Mouse (Mus musculus): ENCODE measurements around the gene Tcf7l1.
"Not testable (repeated sequence)": the region's sequence is repeated elsewhere in the genome, so short reads cannot be mapped to it uniquely, and the experiment has no call there.

The Tcf7l1 gene

DNA sequence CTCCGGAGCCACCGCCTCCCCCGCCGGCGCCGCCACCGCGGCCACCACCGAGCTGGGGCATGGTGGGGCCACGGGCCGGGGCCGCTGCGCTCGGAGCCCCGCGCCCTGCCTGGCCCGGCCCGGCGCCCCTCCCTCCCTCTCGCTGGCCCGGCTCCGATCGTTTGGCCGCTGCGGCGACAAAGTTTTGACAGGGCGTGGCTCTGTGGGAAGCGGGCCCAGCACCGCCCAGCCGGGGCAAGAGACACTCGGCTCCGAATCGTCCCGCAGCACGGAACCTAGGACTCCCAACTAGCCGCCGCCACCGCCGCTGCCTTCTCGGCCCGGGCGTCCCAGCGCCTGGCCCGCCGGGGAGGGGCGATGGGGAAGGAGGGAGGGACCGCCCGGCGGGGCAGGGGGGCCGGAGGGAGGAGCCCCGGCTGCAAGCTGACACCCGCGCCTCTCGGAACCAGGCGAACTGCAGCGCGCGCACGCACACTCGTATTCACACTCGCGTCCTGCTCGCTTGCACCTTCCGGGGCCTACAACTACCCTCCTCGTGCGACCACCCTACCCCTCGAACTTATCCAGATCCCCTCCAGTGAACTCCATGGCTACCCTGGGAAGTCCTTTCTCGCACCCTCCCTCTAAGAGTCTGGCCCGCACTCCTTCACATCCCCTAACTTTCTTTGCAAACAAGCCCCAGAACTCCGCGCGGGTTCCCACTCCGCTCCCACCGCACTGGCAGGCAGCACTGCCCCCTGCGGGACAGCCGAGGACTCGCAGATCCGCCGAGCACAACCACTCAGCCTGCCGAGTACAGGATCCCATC is at the start of gene Tcf7l1:
Tcf7l1 (minus strand) TSS at position 363 of the 808 bp plus-strand sequence.
- DNase-seq: peak; percentile 95

DNA sequence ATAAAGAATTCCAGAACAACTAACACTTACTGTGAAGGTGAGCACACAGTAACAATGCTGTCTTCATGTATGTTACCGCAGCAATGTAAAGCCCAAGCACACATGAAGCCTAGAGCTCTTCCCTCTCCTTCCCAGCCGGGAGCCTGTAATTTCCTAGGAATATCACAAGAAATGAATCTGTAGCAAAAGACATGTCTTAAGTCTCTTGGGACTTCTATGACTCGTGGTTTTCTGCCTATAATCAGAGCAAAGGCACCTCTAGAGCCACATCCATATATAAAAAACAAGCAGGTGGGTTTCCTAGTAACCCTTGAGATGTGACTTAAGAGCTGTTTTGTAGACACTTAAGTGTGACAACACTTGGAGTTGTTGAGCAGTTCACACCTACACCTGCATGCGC is 48.7 kb upstream of the Tcf7l1 start:
- no peak for DNase-seq

GRCm38 (mm10) chr6:72834518-72834917 is 45.5 kb upstream of the Tcf7l1 start:
- no peak for DNase-seq

GRCm38 (mm10) chr6:72831858-72832257 is 42.8 kb upstream of the Tcf7l1 start:
- DNase-seq: no peak

DNA sequence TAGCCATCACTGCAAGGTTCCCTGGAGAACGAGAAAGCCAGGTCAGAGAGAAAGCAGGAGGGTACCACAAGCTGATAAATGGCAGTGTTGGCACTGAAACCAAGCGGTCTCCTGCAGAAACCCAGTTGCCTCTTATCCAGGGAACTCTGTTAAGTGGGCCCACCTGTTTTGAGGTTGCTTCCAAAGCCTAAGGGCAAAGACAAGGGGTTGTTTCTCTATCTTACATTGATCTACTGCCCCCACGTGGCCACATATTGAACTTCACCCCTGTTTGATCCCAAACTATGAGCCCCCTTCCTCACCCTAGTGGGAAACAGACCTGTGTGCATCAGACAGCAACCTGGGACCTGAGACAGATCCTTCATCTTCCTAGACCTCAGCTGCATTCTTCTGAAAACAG is 42.2 kb upstream of the Tcf7l1 start:
- DNase-seq: peak; percentile 85

- DNase-seq: no peak
Measured at GRCm38 (mm10) chr6:72828857-72829256, 39.8 kb upstream of the Tcf7l1 start.

DNA sequence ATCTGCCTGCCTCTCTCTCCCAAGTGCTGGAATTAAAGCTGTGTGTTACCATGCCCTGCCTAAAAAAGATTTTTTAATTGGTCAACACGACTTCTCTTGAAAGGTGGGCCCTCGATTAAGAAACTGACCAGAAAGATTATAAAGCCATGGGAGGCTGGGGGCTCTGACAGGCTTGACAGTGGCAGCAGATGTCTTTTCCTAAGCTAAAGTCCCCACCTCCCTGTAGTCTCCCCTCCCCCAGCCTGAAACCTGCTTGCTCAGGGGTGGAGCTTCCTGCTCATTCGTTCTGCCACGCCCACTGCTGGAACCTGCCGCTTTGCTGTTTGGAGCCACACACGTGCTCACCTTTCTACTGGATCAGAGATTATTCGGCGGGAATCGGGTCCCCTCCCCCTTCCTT is 39.0 kb upstream of the Tcf7l1 start:
- not testable (repeated sequence) for DNase-seq

- DNase-seq: no peak
Measured at GRCm38 (mm10) chr6:72825762-72826161, 36.7 kb upstream of the Tcf7l1 start.

DNA sequence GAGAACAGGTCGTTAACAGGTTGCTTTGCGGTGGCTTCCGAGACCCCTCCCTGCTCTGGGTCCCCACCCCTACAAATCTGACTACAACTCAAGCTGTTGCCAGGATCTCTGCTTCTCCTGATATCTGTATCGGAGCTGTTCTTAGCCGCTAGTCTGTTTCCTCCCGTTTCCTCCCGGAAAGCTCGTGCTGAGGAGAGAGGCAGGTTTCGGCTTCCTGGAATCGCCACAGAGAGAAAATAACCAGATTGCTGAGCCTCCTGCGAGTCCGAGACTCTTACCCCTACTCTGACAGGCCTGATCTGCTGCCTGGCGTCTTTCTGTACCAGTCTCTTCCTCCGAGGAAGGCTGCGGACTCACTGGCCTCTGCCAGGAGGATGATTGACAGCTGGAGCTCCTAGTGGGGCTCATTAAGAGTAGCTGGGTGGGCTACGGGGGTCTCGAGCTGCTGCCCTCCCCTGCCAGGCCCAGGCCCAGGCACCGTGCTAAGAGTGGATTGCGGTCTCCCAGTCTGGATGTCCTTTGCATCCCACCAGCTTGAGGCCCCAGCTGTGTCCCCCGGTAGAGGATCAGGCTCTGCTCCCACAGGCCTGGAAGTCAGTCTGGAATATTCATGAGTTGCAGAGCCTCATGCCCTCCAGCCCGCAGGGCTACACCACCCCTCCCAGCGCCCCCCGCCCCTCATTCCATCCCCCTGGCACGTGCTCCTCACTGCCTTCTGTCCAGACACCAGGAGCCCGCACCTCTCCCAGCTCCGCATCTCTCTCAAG is 36.1 kb upstream of the Tcf7l1 start:
- peak; percentile 52 for DNase-seq

- DNase-seq: no peak
Measured at GRCm38 (mm10) chr6:72813456-72813855, 24.4 kb upstream of the Tcf7l1 start.

- no peak for DNase-seq
Measured at GRCm38 (mm10) chr6:72810248-72810647, 21.2 kb upstream of the Tcf7l1 start.

GRCm38 (mm10) chr6:72809522-72810149 is 20.6 kb upstream of the Tcf7l1 start:
- no peak for DNase-seq

- DNase-seq: no peak
Measured at GRCm38 (mm10) chr6:72808342-72808741, 19.3 kb upstream of the Tcf7l1 start.

GRCm38 (mm10) chr6:72803669-72804068 is 14.6 kb upstream of the Tcf7l1 start:
- no peak for DNase-seq

DNA sequence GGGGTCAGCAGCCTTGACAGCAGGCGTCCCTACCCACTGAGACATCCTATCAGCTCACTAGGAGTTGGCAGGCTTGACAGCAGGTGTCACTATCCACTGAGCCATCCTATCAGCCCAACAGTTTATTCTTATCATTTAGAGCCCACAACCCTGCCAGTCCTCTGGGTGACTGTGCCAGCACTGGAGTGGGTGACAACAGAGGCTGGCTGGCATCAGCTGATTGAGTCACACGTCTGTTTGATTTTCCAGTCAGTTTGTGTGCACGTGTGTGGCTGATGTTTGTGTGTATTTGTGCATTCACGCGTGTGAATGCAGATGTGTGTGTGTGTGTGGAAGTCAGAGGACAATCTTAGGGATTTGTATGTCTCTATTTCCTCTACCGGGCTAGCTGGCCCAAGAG is 13.1 kb upstream of the Tcf7l1 start:
- no peak for DNase-seq

GRCm38 (mm10) chr6:72800641-72801040 is 11.6 kb upstream of the Tcf7l1 start:
- DNase-seq: no peak

DNA sequence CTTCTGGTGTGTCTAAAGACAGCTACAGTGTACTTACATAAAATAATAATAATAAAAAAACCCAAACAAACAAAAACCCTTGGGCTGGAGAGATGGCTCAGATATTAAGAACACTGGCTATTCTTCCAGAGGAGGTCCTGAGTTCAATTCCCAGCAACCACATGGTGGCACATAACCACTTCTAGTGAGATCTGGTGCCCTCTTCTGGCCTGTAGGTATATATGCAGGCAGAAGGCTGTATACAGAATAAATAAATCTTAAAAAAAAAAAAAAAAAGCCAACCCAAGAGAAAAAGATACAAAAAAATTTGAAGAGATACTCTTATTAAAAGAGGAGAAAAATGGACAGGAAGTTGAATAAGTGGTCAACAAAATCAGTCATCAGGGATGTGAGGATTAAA is 8.7 kb upstream of the Tcf7l1 start:
- no peak for DNase-seq

DNA sequence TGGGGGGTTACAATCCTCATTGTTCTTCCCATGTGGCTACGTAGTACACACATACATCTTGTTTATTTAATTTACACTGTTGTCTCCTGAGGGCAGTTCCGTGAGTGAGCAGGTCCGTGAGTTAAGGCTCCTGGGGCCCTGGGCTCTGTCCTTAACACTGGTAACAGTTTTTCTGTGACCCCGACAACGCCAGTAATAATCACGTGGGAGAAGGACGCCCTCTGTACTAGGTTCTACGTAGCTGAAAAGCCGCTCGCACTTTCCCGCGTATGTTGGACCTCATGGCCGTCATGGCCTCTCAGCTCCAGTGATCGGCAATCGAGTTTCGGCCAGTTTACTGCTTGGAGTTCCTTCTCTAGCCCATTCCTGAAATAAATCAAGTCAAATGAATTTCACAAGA is 6.4 kb upstream of the Tcf7l1 start:
- DNase-seq: peak; percentile 20

DNA sequence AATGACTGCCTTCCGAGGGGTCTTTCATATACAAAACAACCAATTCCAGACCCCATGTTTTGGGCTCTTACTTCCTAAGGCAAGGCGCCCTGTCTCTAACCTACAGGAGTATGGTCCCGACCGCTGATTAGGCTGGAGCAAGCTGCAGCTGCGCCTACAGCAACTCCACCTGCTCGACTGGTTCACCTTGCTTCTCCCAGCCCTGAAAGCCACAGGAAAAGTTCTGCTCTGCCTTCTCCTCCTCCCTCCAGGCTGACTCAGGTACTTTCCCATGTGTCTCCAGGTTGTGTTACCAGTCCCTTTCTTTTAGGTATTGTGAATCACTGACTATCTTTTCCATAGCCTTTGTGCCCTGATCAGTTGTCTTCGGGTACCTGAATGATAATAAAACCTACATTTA is 5.8 kb upstream of the Tcf7l1 start:
- DNase-seq: no peak

GRCm38 (mm10) chr6:72792641-72793040 is 3.6 kb upstream of the Tcf7l1 start:
- no peak for DNase-seq

GRCm38 (mm10) chr6:72787948-72788891 is 834 bp downstream of the Tcf7l1 start:
- DNase-seq: peak; percentile 75

- peak; percentile 50 for DNase-seq
Measured at GRCm38 (mm10) chr6:72787322-72787947, 1.6 kb downstream of the Tcf7l1 start.
